Mouse (Mus musculus): ENCODE measurements around the gene Car10.
"Not testable (repeated sequence)": the region's sequence is repeated elsewhere in the genome, so short reads cannot be mapped to it uniquely, and the experiment has no call there.

Car10 gene

GRCm38 (mm10) chr11:93173533-93174308, 75.9 kb downstream of the Car10 start:
- DNase-seq = no peak

GRCm38 (mm10) chr11:93185477-93185876, 87.6 kb downstream of the Car10 start:
- DNase-seq = peak; percentile 71

GRCm38 (mm10) chr11:93186163-93186562, 88.3 kb downstream of the Car10 start:
- DNase-seq = no peak

GRCm38 (mm10) chr11:93188621-93189020, 90.8 kb downstream of the Car10 start:
- peak; percentile 9 for DNase-seq

GRCm38 (mm10) chr11:93200046-93200445, 102.2 kb downstream of the Car10 start:
- DNase-seq = no peak

- no peak for DNase-seq
Observed at GRCm38 (mm10) chr11:93217457-93217856, 119.6 kb downstream of the Car10 start.

- DNase-seq = no peak
Observed at GRCm38 (mm10) chr11:93230057-93230456, 132.2 kb downstream of the Car10 start.

- DNase-seq = no peak
Observed at GRCm38 (mm10) chr11:93249771-93250265, 152.0 kb downstream of the Car10 start.

- DNase-seq = no peak
Observed at GRCm38 (mm10) chr11:93251766-93252165, 153.9 kb downstream of the Car10 start.

- DNase-seq = no peak
Observed at GRCm38 (mm10) chr11:93263979-93264378, 166.2 kb downstream of the Car10 start.

- DNase-seq = peak; percentile 10
Observed at GRCm38 (mm10) chr11:93272016-93272415, 174.2 kb downstream of the Car10 start.

GRCm38 (mm10) chr11:93273906-93274305, 176.1 kb downstream of the Car10 start:
- DNase-seq = peak; percentile 41

GRCm38 (mm10) chr11:93293661-93294060, 195.8 kb downstream of the Car10 start:
- DNase-seq = no peak

GRCm38 (mm10) chr11:93309981-93310380, 212.2 kb downstream of the Car10 start:
- no peak for DNase-seq

GRCm38 (mm10) chr11:93337756-93338155, 239.9 kb downstream of the Car10 start:
- no peak for DNase-seq

- DNase-seq = no peak
Observed at GRCm38 (mm10) chr11:93343961-93344360, 246.1 kb downstream of the Car10 start.

- no peak for DNase-seq
Observed at GRCm38 (mm10) chr11:93344869-93345268, 247.0 kb downstream of the Car10 start.

- peak; percentile 19 for DNase-seq
Observed at GRCm38 (mm10) chr11:93361576-93361975, 263.7 kb downstream of the Car10 start.

- no peak for DNase-seq
Observed at GRCm38 (mm10) chr11:93364171-93364570, 266.3 kb downstream of the Car10 start.

- no peak for DNase-seq
Observed at GRCm38 (mm10) chr11:93367244-93367643, 269.4 kb downstream of the Car10 start.

- no peak for DNase-seq
Observed at GRCm38 (mm10) chr11:93367740-93368139, 269.9 kb downstream of the Car10 start.

- no peak for DNase-seq
Observed at GRCm38 (mm10) chr11:93373697-93374354, 276.0 kb downstream of the Car10 start.

- no peak for DNase-seq
Observed at GRCm38 (mm10) chr11:93391159-93391558, 293.3 kb downstream of the Car10 start.

- not testable (repeated sequence) for DNase-seq
Observed at GRCm38 (mm10) chr11:93393371-93393770, 295.5 kb downstream of the Car10 start.
